Mouse (Mus musculus) heart, postnatal 36 days (tissue): ENCODE data around the gene Tmem273. TPM values are rescaled to one million over a fixed set of nuclear protein-coding genes. Genes with fewer than 3 reads are reported as not detected.

Source experiments
- DNase-seq, 2 experiments: peaks; one replicate each; pipeline ENCODE4 v3.0.0; 2021 to 2022
- intact Hi-C: fragments of 180-260 bp; cut with DNase I; formaldehyde crosslinking; loops from one replicate; pipeline ENCODE4 v1.15.1; 2025
- total RNA-seq, 2 experiments: library from RNA; stranded (reverse); gene quantifications; 2 replicates each; pipeline ENCODE4 v1.2.3; 2021

The Tmem273 gene
- total RNA-seq, result under 1 TPM; 0.97 to 0.98 TPM

DNA sequence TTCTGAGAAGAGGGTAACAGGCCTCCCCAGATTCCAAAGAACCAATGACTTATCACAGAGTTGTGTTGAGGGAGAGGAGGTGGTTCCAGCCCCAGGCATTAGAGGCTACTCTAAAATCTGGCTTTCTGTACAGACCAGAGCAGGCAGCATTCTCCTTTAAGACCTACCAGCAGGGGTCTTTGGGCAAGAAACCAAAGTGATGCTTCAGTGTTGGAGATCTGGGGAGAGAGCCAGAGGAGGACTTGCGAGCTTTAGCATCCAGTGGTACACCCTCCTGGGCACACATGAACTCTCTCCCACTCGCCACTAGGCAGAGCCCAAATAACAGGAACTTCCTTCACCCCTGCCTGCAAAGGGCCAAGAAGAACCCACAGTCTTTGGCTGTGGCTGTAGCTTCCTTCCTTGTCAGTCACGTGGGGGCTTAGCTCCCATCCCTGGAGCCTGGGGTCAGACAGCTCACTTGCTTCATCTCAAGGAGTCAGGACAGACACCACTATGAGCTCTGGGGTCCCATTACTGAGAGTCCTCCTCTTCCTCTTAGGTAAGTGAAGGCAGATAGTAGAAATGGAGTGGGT is at the start of gene Tmem273:
Gene Tmem273, plus strand, starts transcription at position 408 of the 575 bp plus-strand sequence.
- DNase-seq, result peak in 1 of 2 experiments; percentile 8
- intact Hi-C loops, result no loop called here

DNA sequence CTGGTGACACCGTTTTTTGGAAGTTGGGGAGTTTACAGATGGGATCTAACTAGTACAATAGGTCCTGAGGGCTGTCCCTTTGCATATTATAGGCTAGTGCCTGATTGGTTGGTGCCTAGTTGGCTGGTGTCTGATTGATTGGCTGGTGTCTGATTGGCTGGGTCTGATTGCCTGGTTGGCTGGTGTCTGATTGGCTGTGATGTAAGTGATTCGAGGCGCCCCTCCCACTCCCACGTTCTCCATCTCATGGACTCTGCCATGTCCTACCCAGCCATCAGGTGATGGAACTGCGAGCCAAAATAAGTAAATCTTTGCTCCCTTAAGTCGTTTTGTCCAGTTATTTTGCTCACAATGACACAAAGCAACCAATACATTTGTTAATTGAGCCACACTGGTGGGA is 49.2 kb upstream of the Tmem273 start:
- intact Hi-C loops, result no loop called here
- no peak for DNase-seq

DNA sequence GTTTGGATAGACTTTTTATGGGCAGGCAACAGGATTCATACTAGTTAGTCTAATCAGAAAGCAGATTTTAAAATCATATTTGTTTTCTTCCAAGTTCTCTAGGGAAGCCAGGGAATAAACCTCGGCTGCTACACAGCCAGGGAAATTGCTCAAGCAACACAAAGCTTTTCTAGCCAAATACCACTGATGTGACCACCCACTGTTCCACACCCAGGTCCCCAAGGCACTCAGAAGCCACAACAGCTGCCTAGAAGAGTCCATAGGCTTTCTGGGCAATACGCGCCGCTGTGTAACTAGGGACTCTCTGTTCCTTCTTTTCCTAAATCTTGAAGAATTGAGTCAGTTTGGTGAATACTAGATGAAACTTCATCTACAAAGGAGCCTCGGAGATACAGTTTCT is 47.2 kb upstream of the Tmem273 start:
- intact Hi-C loops, result no loop called here
- peak; percentile 19 to 33 for DNase-seq

DNA sequence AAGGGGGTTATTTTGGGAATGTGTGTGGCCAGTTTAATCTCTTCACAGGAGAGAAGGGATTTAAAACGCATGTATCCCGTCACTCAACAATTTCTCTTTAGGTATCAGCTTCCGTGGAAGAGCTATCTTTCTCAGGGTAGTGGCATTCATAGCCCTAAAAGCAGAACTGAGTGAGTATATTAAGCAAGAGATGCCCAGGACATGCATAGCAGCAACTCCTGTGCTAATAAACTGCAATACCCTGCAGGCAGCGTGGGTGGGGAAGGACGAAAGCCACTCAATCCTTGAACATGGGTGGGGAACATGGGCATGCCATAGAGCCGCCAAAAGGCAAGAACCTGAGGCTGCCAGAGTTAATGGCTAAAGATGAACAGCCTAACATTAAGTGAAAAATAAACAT is 37.2 kb upstream of the Tmem273 start:
- no peak for DNase-seq
- intact Hi-C loops, result no loop called here

DNA sequence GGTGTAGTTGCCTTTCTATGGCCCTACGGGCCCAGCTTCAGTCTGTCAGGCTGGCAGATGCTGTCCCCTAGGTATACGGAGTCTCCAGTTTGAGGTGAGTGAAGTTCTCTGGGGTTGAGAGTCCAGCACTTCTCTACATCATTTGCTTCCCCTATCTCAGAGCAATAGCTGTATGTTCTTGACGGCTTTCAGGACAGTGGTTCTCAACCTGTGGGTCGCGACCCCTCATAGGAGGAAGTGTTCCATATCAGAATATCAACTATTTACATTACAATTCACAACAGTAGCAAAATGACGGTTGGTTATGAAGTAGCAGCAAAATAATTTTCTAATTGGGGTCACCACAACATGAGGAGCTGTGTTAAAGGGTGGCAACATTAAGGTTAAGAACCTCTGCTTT is 35.0 kb upstream of the Tmem273 start:
- intact Hi-C loops, result no loop called here
- DNase-seq, result no peak

DNA sequence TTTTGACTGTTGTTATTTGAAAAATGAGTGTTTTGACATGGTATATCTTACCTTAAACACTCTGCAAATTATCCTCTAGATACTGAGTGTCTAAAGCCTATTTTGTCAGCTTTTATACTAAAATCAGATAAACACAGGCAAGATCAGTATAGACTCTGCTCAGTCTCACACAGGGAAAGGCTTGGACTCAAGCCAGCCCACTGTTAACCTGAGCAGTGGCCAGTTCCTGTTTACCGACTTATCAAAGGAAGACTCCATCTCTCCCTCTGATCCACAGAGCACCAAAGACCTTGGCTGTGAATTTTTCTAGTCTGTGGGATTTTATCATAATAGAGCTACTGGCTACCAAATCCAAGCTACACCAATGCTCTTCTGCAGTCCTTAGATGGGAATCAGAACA is 31.5 kb upstream of the Tmem273 start:
- intact Hi-C loops, result no loop called here
- DNase-seq, result no peak

DNA sequence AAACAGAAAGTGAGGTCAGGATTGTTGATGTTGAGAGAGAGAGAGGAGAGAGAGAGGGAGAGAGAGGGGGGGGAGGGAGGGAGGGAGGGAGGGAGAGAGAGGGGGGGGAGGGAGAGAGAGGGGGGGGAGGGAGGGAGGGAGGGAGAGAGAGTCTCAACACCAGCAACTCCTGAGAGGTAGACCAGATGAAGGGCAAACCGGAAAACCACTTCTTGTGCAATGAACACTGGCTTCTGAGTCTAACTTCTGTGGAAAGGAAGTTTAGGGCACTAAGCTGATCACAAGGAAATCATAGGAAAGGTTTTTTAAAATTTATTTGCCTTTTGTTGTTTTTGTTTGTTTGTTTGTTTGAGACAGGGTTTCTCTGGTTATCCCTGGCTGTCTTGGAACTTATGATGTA is 23.6 kb upstream of the Tmem273 start:
- no peak for DNase-seq
- intact Hi-C loops, result no loop called here

DNA sequence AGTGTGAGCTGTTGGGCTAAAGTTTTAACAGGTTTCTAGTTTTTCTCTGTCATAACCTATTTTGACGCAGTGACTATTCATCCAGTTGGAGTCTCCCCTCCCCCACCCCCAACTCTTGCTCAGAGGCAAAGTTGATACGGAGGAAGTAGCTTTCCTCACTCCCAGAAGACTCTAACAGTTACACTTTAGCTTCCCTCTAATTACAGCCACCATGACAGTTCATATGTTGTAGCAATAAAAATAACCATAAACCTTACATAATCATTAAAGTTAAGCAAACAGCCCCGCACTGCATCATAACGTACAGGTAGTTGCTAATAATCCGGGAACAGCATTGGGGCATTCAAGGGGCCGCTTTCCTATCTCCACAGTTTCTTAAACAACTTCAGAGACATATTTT is 15.2 kb upstream of the Tmem273 start:
- no peak for DNase-seq
- intact Hi-C loops, result loop anchor here (5.0 kb wide), 2 partner anchors 42 to 432 kb away; no protein-coding TSS in a partner anchor

DNA sequence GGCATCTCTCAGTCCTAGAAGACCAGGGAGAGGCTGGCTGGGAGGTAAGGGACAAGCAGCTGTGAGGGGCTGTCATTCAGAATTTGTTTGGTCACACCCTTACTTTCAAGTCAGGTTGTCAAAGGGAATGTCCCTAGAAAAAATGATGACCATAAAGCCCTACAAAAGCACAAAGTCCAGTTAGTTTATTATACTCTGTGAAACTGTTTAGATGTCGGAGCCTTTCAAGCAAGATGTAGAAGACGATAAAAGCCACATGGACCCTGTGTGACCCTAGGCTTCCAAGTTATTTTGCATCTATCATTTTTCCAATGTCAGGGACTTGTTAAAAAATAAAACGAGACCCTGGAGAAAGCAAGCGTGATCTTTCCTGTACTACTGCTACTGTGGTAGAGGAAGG is 13.7 kb upstream of the Tmem273 start:
- no peak for DNase-seq

DNA sequence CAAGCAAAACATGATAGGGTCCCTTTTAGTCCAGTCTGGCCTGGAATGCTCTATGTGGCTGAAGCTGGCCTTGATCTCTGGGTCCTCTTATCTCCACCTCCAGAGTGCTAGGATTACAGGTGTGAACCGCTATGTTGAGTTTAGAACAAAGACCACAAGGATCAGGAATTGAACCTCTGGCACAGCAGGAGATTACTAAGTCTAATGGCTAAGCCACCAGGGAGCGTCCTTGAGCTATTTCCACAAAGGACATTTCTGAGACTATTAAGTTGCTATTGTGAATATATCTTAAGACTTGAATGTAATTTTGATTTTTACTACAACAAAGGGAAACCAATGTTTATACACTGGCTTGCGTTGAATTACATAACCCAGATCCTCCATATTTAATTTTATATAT is 13.0 kb upstream of the Tmem273 start:
- intact Hi-C loops, result loop anchor here (1.0 to 5.0 kb wide), 5 partner anchors 28 to 430 kb away; no protein-coding TSS in a partner anchor
- peak; percentile 55 to 67 for DNase-seq

More for the DNA sequence above, 13.7 kb upstream of the Tmem273 start:
- intact Hi-C loops, result loop anchor here (1.0 to 5.0 kb wide), 4 partner anchors 29 to 430 kb away; no protein-coding TSS in a partner anchor

DNA sequence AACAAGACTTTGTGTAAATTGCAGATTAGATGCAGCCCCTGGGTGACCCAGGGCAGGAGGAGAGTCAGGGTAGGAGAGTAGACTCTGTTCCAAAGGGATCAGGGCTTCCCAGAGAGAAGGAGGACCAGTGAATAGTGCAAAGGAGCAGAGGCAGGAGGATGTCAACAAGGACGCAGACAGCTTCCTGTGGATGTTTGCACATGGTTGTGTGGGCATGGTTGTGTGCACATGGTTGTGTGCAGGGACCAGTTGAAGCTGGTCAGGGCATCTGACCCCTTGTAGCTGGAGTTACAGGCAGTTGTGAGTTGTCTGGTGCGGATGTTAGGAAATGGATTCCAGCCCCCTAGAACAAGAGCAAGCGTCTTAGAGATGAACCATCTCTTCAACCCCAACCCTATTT is 12.3 kb upstream of the Tmem273 start:
- no peak for DNase-seq
- intact Hi-C loops, result loop anchor here (1.0 to 5.0 kb wide), 4 partner anchors 27 to 429 kb away; no protein-coding TSS in a partner anchor

DNA sequence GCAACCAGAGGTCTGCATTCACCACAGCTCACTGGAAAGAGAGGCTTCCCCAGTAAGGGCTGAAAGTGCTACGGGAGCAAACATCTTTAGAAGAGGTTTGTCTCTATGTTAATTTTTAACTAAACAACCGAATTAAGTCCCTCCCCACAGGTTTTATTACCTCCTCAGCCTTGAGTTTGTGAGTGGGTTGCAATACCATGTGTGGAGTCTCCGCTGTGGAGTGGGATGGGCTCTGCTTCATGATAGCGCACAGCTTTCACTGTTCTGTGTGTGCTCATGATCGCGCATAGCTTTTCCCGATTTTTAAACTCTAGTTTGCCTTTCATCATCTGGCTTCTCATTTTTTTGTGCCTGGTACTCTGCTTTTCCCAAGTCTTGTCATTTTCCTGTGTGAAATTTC is 9.7 kb upstream of the Tmem273 start:
- intact Hi-C loops, result no loop called here
- DNase-seq, result no peak

DNA sequence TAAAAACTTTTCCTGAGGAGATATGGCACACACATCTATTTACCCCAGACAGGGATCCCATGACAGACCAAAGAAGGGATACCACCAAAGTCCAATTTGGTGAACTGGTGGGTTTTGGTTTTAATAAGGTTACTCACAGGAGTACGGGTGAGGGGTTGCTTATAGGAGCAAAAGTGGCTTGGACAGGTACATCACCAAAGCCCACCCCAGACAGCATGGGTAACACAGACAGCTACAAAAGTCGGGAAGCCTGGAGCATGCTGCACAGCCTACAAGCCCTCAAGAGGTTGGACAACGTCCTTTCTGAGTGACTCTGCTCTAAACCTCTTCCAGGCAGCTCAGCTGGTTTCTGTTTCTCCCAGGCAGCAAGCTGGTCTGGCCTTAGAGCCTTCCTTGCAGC is 7.4 kb upstream of the Tmem273 start:
- intact Hi-C loops, result no loop called here

DNA sequence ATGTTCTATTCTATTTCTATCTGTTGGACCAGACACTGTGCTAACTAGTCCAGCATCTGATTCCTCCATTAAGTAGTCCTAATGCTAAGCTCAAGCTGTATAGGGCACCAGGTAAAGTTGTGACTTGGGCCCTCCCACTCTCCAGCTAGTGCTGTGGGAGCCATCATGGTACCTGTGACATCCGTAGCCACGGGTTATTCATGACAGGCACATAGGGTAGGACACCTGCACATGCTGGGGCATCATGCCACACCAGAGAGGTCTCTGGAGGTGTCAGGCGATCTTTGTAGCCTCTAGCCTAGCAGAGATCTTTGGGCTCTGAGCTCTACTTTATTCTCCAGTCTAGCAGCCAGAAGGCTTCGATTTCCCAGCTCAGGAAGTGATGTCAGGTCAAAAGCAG is 2.9 kb upstream of the Tmem273 start:
- intact Hi-C loops, result no loop called here

More for the DNA sequence above, 7.4 kb upstream of the Tmem273 start:
- no peak for DNase-seq

DNA sequence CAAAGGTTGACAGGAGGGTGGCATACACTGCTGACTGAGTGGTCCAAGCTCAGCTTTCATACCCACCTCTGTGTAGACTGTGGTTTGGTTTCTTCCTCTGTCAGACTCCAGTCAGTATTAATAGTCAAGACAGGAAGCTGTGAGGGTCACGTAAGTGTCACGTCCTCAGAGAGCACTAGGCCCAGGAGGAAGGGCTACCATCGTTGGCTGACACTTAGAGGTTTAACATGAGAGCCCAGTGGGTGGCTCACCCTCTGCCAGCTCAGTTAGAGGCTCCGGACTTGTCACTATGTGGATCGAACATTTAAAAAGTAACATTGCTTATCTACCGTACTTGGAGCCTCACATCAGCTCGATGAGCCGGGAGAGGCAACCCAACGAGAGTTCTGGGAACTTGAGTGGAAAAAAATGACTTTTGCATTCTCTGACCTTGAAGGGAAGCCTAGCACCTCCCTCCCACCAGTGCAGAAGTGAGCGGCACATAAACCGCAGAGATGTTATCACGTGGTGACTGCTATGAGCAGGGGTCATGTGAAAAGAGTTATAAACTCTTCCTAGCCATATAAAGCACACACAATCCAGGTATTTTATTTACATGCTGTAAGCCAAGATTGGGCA is 1.5 kb upstream of the Tmem273 start:
- DNase-seq, result peak; percentile 5 to 11
- intact Hi-C loops, result no loop called here

More for the DNA sequence above, 2.9 kb upstream of the Tmem273 start:
- no peak for DNase-seq

DNA sequence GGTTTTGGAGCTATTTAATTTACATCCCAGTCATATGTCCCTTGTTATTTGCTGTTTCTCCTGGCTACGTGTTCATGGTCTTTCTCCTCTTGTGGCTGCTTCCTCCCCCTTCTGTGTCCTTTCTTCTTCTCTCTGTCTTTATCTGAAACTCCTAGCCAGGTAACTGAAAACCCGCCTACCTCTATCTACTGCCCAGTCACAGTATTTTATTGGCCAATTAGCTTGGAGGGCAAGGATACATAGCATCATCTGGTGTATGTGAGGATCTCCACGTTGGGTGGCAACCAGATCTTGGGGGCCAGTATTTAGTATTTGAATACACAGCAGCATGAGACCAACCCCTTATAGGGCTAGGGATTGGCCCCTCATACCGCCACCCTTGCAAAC is 1.0 kb upstream of the Tmem273 start:
- intact Hi-C loops, result no loop called here
- DNase-seq, result no peak

DNA sequence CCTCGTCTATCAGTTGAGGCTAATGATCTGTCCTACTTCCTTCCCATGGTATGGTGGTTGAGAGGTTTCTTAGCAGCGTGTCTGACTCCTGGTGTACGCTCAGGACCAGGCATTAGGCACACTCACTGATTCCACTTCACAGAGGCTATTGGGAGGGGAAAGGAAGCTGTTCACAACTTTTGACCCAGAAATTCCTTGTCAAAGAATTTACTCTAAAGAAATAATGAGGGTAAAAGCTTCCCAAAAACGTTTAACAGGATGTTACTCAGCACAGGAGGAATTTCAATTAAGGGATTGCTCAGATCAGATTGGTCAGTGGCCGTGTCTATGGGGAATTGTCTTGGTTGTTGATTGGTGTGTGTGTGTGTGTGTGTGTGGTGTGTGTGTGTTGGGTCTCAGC is 1.9 kb downstream of the Tmem273 start:
- intact Hi-C loops, result no loop called here
- no peak for DNase-seq

DNA sequence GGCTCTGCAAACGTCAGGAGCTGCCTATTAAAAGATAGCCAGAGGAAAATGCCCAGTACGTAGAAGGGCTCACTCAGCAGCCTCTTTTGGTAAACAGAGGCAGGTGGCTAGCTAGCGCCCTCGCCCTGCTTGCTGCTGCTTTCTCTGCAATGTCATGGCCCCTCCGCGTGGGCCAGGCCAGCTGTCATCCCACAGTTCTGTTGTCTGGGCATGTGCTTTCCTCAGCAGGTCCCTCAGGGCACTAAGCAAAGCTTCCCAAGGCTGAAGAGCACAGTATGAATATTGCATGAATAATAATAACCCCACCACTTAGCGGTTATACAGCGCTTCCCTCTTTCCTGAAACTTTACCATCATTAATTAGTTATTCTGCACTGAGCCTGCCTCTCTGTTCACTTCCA is 10.6 kb downstream of the Tmem273 start:
- intact Hi-C loops, result no loop called here
- DNase-seq, result no peak

DNA sequence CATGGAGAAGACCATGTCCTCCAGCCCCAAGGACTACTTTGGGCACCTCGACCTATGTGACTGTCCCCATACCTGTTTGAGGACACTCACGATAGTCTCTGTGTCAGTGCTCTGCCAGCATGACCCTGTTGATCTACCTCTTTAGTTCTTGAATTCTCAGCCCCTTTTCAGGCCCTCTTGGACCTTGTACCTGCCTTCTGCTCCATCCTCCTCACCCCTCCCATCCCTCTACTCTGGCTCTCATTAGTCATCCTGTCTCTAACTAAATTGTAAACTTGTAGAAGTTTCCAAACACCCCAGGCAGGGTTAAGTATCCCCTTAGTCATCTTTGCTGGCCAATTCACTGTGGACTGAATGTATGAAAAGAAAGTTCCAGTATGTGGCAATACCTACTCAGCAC is 12.0 kb downstream of the Tmem273 start:
- DNase-seq, result no peak
- intact Hi-C loops, result no loop called here

DNA sequence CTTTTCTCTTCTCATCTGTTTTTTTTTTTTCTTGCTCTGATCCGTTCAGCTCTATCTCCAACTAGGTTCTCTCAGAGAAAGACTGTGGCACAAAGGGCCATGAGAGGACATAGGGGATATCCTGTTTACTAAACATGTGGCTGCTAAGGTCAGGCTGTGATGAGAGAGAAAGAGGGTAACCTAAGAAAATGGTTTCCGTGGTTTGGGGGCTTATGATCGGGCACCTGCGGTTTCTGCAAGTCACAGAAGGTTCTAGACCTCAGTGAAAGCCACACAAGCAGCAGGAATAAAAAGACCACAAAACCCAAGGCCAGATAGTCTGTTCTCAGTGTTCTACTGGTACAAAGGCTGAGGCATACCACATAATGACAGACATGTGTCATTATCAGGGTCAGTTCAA is 12.6 kb downstream of the Tmem273 start:
- DNase-seq, result no peak
- intact Hi-C loops, result no loop called here

DNA sequence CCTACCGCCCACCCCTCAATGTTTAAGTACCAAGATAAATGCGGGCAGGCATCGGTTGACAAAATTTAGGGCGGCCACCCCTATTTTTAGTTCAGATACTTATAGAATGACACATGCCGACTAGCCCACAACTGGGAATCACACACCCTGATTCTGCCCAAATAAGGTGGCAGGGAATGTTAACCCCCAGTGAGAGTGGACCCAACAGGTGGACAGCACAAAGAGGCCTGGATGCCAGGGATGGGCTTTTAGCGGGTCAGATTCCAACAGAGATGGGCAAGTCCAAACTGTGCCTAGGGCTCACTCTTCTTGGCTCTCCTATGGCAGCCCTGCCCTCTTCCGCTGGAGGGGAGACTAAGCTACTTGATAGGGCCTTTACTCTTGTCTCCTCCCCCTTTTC is 14.3 kb downstream of the Tmem273 start:
- no peak for DNase-seq
- intact Hi-C loops, result loop anchor here (2.0 kb wide), 1 partner anchor 27 kb away; no protein-coding TSS in a partner anchor

DNA sequence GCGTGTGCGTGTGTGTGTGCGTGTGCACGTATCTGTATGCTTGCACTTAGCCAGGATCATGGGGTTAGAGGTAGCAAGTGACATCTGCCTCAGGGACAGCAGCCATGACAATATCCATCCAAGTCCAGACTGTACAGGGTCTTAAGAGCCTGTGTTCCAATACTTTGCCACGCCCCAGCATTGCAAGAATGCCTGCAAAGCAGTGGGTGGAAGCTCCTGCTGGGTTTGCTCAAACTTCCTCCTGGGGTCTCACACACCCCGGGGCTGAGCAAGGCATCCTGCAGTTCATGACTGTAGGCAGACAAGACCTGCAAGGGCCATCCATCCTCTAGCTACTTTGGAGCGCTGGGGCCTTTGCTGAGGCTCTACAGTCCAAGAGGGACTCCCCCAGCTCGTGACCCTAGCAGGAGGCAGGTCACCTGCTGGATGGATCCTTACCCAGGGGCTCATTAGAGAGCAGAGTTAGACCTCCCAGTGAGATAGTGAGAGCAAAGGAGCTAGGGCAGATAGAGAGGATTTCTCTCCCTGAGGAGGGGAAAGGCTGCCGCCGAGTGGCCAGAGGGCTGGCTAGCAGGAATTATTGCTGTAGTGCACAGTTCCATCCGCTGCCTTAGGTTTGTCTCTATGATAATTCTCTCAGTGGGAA is 15.4 kb downstream of the Tmem273 start:
- intact Hi-C loops, result loop anchor here (2.0 kb wide), 1 partner anchor 28 kb away; no protein-coding TSS in a partner anchor
- peak; percentile 25 to 36 for DNase-seq
